Mouse (Mus musculus) hindlimb bud, embryonic 11.5 days (tissue): ENCODE measurements around the gene Gpr68.

ENCODE experiments used
- DNase-seq: peaks from one replicate; pipeline ENCODE4 v3.0.0-alpha.2; 2012; ENCODE audit warnings: low read depth, low spot score; ENCODE audit errors: extremely low spot score

Gene Gpr68

GRCm38 (mm10) chr12:100924646-100925339, 16.8 kb upstream of the Gpr68 start:
- no peak for DNase-seq

- DNase-seq: no peak
These were observed 2.7 kb upstream of the Gpr68 start for GRCm38 (mm10) chr12:100910731-100911130.

- no peak for DNase-seq
These were observed 1.8 kb upstream of the Gpr68 start for GRCm38 (mm10) chr12:100909765-100910164.

- DNase-seq: no peak
These were observed 468 bp upstream of the Gpr68 start for GRCm38 (mm10) chr12:100908298-100909034.

GRCm38 (mm10) chr12:100906861-100907260, 1.1 kb downstream of the Gpr68 start:
- no peak for DNase-seq

- no peak for DNase-seq
These were observed 4.2 kb downstream of the Gpr68 start for GRCm38 (mm10) chr12:100903761-100904160.

GRCm38 (mm10) chr12:100901386-100901785, 6.6 kb downstream of the Gpr68 start:
- no peak for DNase-seq

GRCm38 (mm10) chr12:100900901-100901300, 7.1 kb downstream of the Gpr68 start:
- DNase-seq: no peak

- no peak for DNase-seq
These were observed 8.8 kb downstream of the Gpr68 start for GRCm38 (mm10) chr12:100899111-100899640.

- no peak for DNase-seq
These were observed 10.0 kb downstream of the Gpr68 start for GRCm38 (mm10) chr12:100897736-100898650.

- DNase-seq: no peak
These were observed 11.3 kb downstream of the Gpr68 start for GRCm38 (mm10) chr12:100896661-100897060.

- no peak for DNase-seq
These were observed 12.5 kb downstream of the Gpr68 start for GRCm38 (mm10) chr12:100895504-100895903.

GRCm38 (mm10) chr12:100890548-100890947, 17.4 kb downstream of the Gpr68 start:
- no peak for DNase-seq

- DNase-seq: no peak
These were observed 20.2 kb downstream of the Gpr68 start for GRCm38 (mm10) chr12:100887801-100888258.

GRCm38 (mm10) chr12:100886877-100887276, 21.1 kb downstream of the Gpr68 start:
- DNase-seq: no peak

GRCm38 (mm10) chr12:100885585-100885984, 22.4 kb downstream of the Gpr68 start:
- no peak for DNase-seq

GRCm38 (mm10) chr12:100883168-100883567, 24.8 kb downstream of the Gpr68 start:
- DNase-seq: no peak

GRCm38 (mm10) chr12:100878556-100878955, 29.4 kb downstream of the Gpr68 start:
- no peak for DNase-seq

- no peak for DNase-seq
These were observed 30.1 kb downstream of the Gpr68 start for GRCm38 (mm10) chr12:100877936-100878335.

GRCm38 (mm10) chr12:100875960-100876359, 32.0 kb downstream of the Gpr68 start:
- DNase-seq: no peak

- no peak for DNase-seq
These were observed 32.4 kb downstream of the Gpr68 start for GRCm38 (mm10) chr12:100875553-100875952.
